8 mouse cellular contexts compared by ENCODE assay signal in the genomic region with DNA sequence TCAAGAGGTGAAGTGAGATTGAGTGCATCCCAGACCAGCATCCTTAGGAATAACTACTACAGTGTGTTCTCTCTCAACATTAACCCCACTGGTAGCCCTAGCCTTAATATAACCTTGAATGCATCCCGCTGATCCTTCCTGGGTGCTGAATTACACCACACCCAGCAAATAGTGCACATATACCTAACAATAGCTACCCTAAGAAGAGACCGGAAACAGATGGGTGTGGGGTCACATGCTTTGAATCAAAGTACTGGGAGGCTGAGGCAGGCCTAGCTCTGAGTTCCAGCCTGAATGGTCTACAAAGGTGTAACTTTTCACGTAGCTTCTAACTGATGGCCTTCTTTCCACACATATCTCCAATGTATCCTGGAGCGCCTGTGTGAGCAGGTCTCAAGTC. TPM values are rescaled to one million over a fixed set of nuclear protein-coding genes. Genes with fewer than 3 reads are reported as not detected.
DNase-seq lines count a peak whose midpoint lies in the region; ATAC-seq and TF ChIP-seq lines count a peak whose summit lies in the region.

No protein-coding gene starts in this region.

- no peak for DNase-seq in gastrocnemius, adult 2 months
- DNase-seq in gastrocnemius, postnatal 14 days = no peak
- DNase-seq in A20 (ENCODE audit: low read depth, low spot score) = peak; percentile 80
- no peak for DNase-seq in forebrain, embryonic 11.5 days (ENCODE audit: low spot score)
- no peak for DNase-seq in urinary bladder, adult 2 months (ENCODE audit: low spot score)
- no peak for DNase-seq in layer of hippocampus, adult 11-12 months (ENCODE audit: low spot score)
- no peak for DNase-seq in spleen, postnatal 4 days (ENCODE audit: low spot score in 2 of 2)

- ATAC-seq in forebrain, embryonic 11.5 days (replicated peaks; ENCODE audit: low FRiP score) = no peak
- ATAC-seq in liver, embryonic 12.5 days = no peak

- TF ChIP-seq CTCF in gastrocnemius, adult 2 months (IDR thresholded peaks at IDR 0.05) = no peak

- H3K27ac ChIP-seq in gastrocnemius, adult 2 months = peak overlapping the region; percentile 96
- H3K27ac ChIP-seq in forebrain, embryonic 11.5 days (ENCODE audit: low read depth, low read length) = no peak overlapping the region
- H3K27ac ChIP-seq in liver, embryonic 12.5 days = peak overlapping the region; percentile 96

- H3K4me1 ChIP-seq in forebrain, embryonic 11.5 days (replicated peaks; ENCODE audit: control insufficient read depth, insufficient read depth, low read length) = 0 out of 2 replicates have a peak, but pooled peaks cover 2% of the 10 kb centered on the region
- H3K4me1 ChIP-seq in liver, embryonic 12.5 days = peaks cover 50% of the 10 kb centered on the region

- H3K9me3 ChIP-seq in forebrain, embryonic 11.5 days (ENCODE audit: control insufficient read depth, low read length) = no peaks in the 10 kb centered on the region
- no peaks in the 10 kb centered on the region for H3K9me3 ChIP-seq in liver, embryonic 12.5 days (replicated peaks)

- H3K36me3 ChIP-seq in forebrain, embryonic 11.5 days (ENCODE audit: control insufficient read depth, insufficient read depth, low read length) = no peaks in the 10 kb centered on the region
- no peaks in the 10 kb centered on the region for H3K36me3 ChIP-seq in liver, embryonic 12.5 days

- no peak overlapping the region for H3K9ac ChIP-seq in forebrain, embryonic 11.5 days (ENCODE audit: low read length)
- peak overlapping the region; percentile 88 for H3K9ac ChIP-seq in liver, embryonic 12.5 days

- WGBS in forebrain, embryonic 11.5 days = 97% methylated on average over 4 of the region's 4 CpGs
- WGBS in liver, embryonic 12.5 days (ENCODE audit: insufficient replicate concordance) = 90% methylated on average over 4 of the region's 4 CpGs

- peak overlapping the region; percentile 86; the same call in 1 of the 2 replicates for H3K4me2 ChIP-seq in forebrain, embryonic 11.5 days (ENCODE audit: low read depth, low read length, severe bottlenecking)
- H3K4me2 ChIP-seq in liver, embryonic 12.5 days = peak overlapping the region; percentile 86

- no peaks in the 10 kb centered on the region for H3K27me3 ChIP-seq in forebrain, embryonic 11.5 days (ENCODE audit: control insufficient read depth, insufficient read depth, low read length)
- no peaks in the 10 kb centered on the region for H3K27me3 ChIP-seq in liver, embryonic 12.5 days (replicated peaks)

- intact Hi-C loops in gastrocnemius, adult 2 months (cut with DNase I) = no loop called here
- intact Hi-C loops in gastrocnemius, postnatal 14 days (cut with DNase I; ENCODE audit: low total_unique reads) = no loop called here

- peak overlapping the region; percentile 76 for H3K4me3 ChIP-seq in gastrocnemius, adult 2 months
- H3K4me3 ChIP-seq in forebrain, embryonic 11.5 days (ENCODE audit: low read depth, low read length) = peak overlapping the region; percentile 54; the same call in 1 of the 2 replicates
- peak overlapping the region; percentile 77 for H3K4me3 ChIP-seq in liver, embryonic 12.5 days

RNA-seq across cellular contexts. Expression of a gene that starts 37.8 kb away (rescaled TPM):
- total RNA-seq in gastrocnemius, adult 2 months (2021) = 100 to 1,000 TPM in 1 of 2 experiments, 10 to 100 TPM in 1; 58.5 to 108 TPM
- 100 to 1,000 TPM; 184 to 248 TPM for total RNA-seq in gastrocnemius, postnatal 14 days (2021)
- polyA plus RNA-seq in forebrain, embryonic 11.5 days (2014; fragmentation: Nextera tagmentation; extraction: Ambion mirVana) = 3,230 and 3,412 TPM in 2 replicates
- 1,639 and 1,657 TPM in 2 replicates for polyA plus RNA-seq in liver, embryonic 12.5 days (2016; fragmentation: Nextera tagmentation; extraction: Ambion mirVana)
- 836 and 1,054 TPM in 2 replicates for polyA plus RNA-seq in urinary bladder, adult 2 months (2012; rRNA removed)
